Comparison of ENCODE assay signal across 11 mouse cellular contexts in genomic region chr1:107000424-107000823, GRCm38 (mm10). TPM values are rescaled to one million over a fixed set of nuclear protein-coding genes. Genes with fewer than 3 reads are reported as not detected.
DNase-seq lines count a peak whose midpoint lies in the region; ATAC-seq and TF ChIP-seq lines count a peak whose summit lies in the region.
"Had no signal": no experiment of that assay in that cellular context is flagged by ENCODE, and none has a peak within 500 bp of the region (broad histone marks: within the 10 kb centered on the region; RNA-seq: fewer than 3 reads in every experiment).

No protein-coding gene starts in this region.

- no peaks in the 10 kb centered on the region for H3K9me3 ChIP-seq in forebrain, postnatal 0 days (ENCODE audit: low read length)
- H3K9me3 ChIP-seq in forebrain, embryonic 13.5 days (replicated peaks), result no peaks in the 10 kb centered on the region
- H3K9me3 ChIP-seq: hindbrain, embryonic 13.5 days had no signal

- intact Hi-C loops in left cerebral cortex, postnatal 25 days (cut with DNase I), result no loop called here

- 58% methylated on average over 13 of the region's 13 CpGs for WGBS in forebrain, postnatal 0 days
- 78% methylated on average over 13 of the region's 13 CpGs for whole genome bisulfite sequencing in forebrain, embryonic 13.5 days

- TF ChIP-seq CTCF in forebrain, postnatal 0 days (IDR thresholded peaks at IDR 0.05; ENCODE audit: low read depth), result no peak

- no peaks in the 10 kb centered on the region for H3K4me1 ChIP-seq in forebrain, postnatal 0 days (ENCODE audit: insufficient read depth)
- H3K4me1 ChIP-seq in forebrain, embryonic 13.5 days, result no peaks in the 10 kb centered on the region
- H3K4me1 ChIP-seq: hindbrain, embryonic 13.5 days had no signal

- no peak overlapping the region for H3K9ac ChIP-seq in forebrain, postnatal 0 days
- H3K9ac ChIP-seq in forebrain, embryonic 13.5 days, result no peak overlapping the region
- H3K9ac ChIP-seq: hindbrain, embryonic 13.5 days had no signal

- no peaks in the 10 kb centered on the region for H3K27me3 ChIP-seq in forebrain, postnatal 0 days (ENCODE audit: insufficient read depth, low read length)
- H3K27me3 ChIP-seq in forebrain, embryonic 13.5 days, result no peaks in the 10 kb centered on the region
- H3K27me3 ChIP-seq: hindbrain, embryonic 13.5 days had no signal

- no peak overlapping the region for H3K4me2 ChIP-seq in forebrain, postnatal 0 days (ENCODE audit: low read depth)
- no peak overlapping the region for H3K4me2 ChIP-seq in forebrain, embryonic 13.5 days
- H3K4me2 ChIP-seq: hindbrain, embryonic 13.5 days had no signal

- no peak for DNase-seq in forebrain, postnatal 0 days
- peak; percentile 5 for DNase-seq in ovary, adult 18-20 months (ENCODE audit: low spot score)
- DNase-seq in ovary, postnatal 14 days (ENCODE audit: low spot score), result no peak
- DNase-seq in heart, adult 18-20 months, result peak; percentile 29 to 40
- peak; percentile 11 to 48 for DNase-seq in lung, postnatal 4 days
- DNase-seq in spleen, postnatal 14 days (ENCODE audit: low spot score in 2 of 2), result no peak
- no peak for DNase-seq in left cerebral cortex, postnatal 25 days (ENCODE audit: low spot score in 2 of 2)

- no peak overlapping the region for H3K4me3 ChIP-seq in forebrain, postnatal 0 days (ENCODE audit: low read depth, low read length)
- H3K4me3 ChIP-seq in forebrain, embryonic 13.5 days, result no peak overlapping the region
- H3K4me3 ChIP-seq: hindbrain, embryonic 13.5 days had no signal

- no peaks in the 10 kb centered on the region for H3K36me3 ChIP-seq in forebrain, postnatal 0 days (ENCODE audit: insufficient read depth)
- H3K36me3 ChIP-seq in forebrain, embryonic 13.5 days (ENCODE audit: poor library complexity, severe bottlenecking), result no peaks in the 10 kb centered on the region
- H3K36me3 ChIP-seq: hindbrain, embryonic 13.5 days had no signal

- no peak overlapping the region for H3K27ac ChIP-seq in forebrain, postnatal 0 days (ENCODE audit: low read depth, low read length)
- H3K27ac ChIP-seq in forebrain, embryonic 13.5 days, result no peak overlapping the region
- H3K27ac ChIP-seq: hindbrain, embryonic 13.5 days had no signal

- ATAC-seq in forebrain, postnatal 0 days, result peak; percentile 54
- no peak for ATAC-seq in forebrain, embryonic 13.5 days

RNA-seq across cellular contexts. Expression of gene Serpinb13, which starts 19.6 kb away (rescaled TPM):
- not detected in 2 replicates for total RNA-seq in forebrain, postnatal 0 days (2014; rRNA removed)
- not detected in 2 replicates for polyA plus RNA-seq in forebrain, postnatal 0 days (2015; fragmentation: Nextera tagmentation; extraction: Ambion mirVana)
- polyA plus RNA-seq in forebrain, embryonic 13.5 days (2015; fragmentation: Nextera tagmentation; extraction: Ambion mirVana), result not detected in 2 replicates
- not detected for total RNA-seq in heart, adult 18-20 months (2021)
- not detected for total RNA-seq in left cerebral cortex, postnatal 25 days (2021)
- total RNA-seq: layer of hippocampus, postnatal 25 days; neutrophil, adult 5-6 weeks had no signal
- polyA plus RNA-seq: hindbrain, embryonic 13.5 days had no signal

RNA-seq across cellular contexts. Expression of gene Serpinb3a, which starts 51.7 kb away (rescaled TPM):
- not detected in 2 replicates for total RNA-seq in forebrain, postnatal 0 days (2014; rRNA removed)
- not detected in 2 replicates for polyA plus RNA-seq in forebrain, postnatal 0 days (2015; fragmentation: Nextera tagmentation; extraction: Ambion mirVana)
- not detected in 2 replicates for polyA plus RNA-seq in forebrain, embryonic 13.5 days (2015; fragmentation: Nextera tagmentation; extraction: Ambion mirVana)
- not detected for total RNA-seq in heart, adult 18-20 months (2021)
- total RNA-seq in left cerebral cortex, postnatal 25 days (2021), result not detected
- total RNA-seq: layer of hippocampus, postnatal 25 days; neutrophil, adult 5-6 weeks had no signal
- polyA plus RNA-seq: hindbrain, embryonic 13.5 days had no signal

Comparison
In these comparisons a context has a peak if more than half of its experiments do, and no peak if none do; other contexts are left out.
1. DNase-seq: peak in ovary, adult 18-20 months (single experiment), heart, adult 18-20 months (2 of 2) and lung, postnatal 4 days (2 of 2); none in forebrain, postnatal 0 days (single experiment), ovary, postnatal 14 days (single experiment), spleen, postnatal 14 days (0 of 2) and left cerebral cortex, postnatal 25 days (0 of 2).